Mouse (Mus musculus) R1 (cell line): ENCODE measurements around the gene Tnr.

Source experiments
- DNase-seq: peaks from one replicate; pipeline ENCODE4 v3.0.0-alpha.2; 2018; ENCODE audit warnings: low read depth, low spot score

Gene Tnr

GRCm38 (mm10) chr1:159629822-159630589 is 106.4 kb downstream of the Tnr start:
- DNase-seq, result no peak

- DNase-seq, result no peak
These were observed 109.0 kb downstream of the Tnr start for GRCm38 (mm10) chr1:159632558-159632957.

GRCm38 (mm10) chr1:159639408-159639807 is 115.8 kb downstream of the Tnr start:
- DNase-seq, result no peak

- DNase-seq, result no peak
These were observed 122.2 kb downstream of the Tnr start for GRCm38 (mm10) chr1:159645719-159646118.

GRCm38 (mm10) chr1:159650486-159650885 is 126.9 kb downstream of the Tnr start:
- DNase-seq, result peak; percentile 78

- DNase-seq, result no peak
These were observed 131.7 kb downstream of the Tnr start for GRCm38 (mm10) chr1:159655241-159655640.

- no peak for DNase-seq
These were observed 134.4 kb downstream of the Tnr start for GRCm38 (mm10) chr1:159657856-159658542.

- DNase-seq, result no peak
These were observed 137.3 kb downstream of the Tnr start for GRCm38 (mm10) chr1:159660620-159661501.

- DNase-seq, result no peak
These were observed 140.9 kb downstream of the Tnr start for GRCm38 (mm10) chr1:159664496-159664895.

GRCm38 (mm10) chr1:159664945-159665344 is 141.4 kb downstream of the Tnr start:
- no peak for DNase-seq

- no peak for DNase-seq
These were observed 147.1 kb downstream of the Tnr start for GRCm38 (mm10) chr1:159670629-159671150.

GRCm38 (mm10) chr1:159671181-159671580 is 147.6 kb downstream of the Tnr start:
- DNase-seq, result no peak

- DNase-seq, result no peak
These were observed 150.7 kb downstream of the Tnr start for GRCm38 (mm10) chr1:159674240-159674639.

- DNase-seq, result no peak
These were observed 151.9 kb downstream of the Tnr start for GRCm38 (mm10) chr1:159675472-159675871.

GRCm38 (mm10) chr1:159678221-159678935 is 154.8 kb downstream of the Tnr start:
- no peak for DNase-seq

- DNase-seq, result no peak
These were observed 157.7 kb downstream of the Tnr start for GRCm38 (mm10) chr1:159681252-159681651.

GRCm38 (mm10) chr1:159686476-159687231 is 163.1 kb downstream of the Tnr start:
- DNase-seq, result no peak

GRCm38 (mm10) chr1:159696717-159697116 is 173.1 kb downstream of the Tnr start:
- no peak for DNase-seq

- DNase-seq, result peak; percentile 60
These were observed 178.5 kb downstream of the Tnr start for GRCm38 (mm10) chr1:159702038-159702437.

- DNase-seq, result no peak
These were observed 181.4 kb downstream of the Tnr start for GRCm38 (mm10) chr1:159704925-159705324.
